Mouse (Mus musculus): ENCODE measurements around the gene Clmp. TPM values are rescaled to one million over a fixed set of nuclear protein-coding genes. Genes with fewer than 3 reads are reported as not detected.
"Not testable (repeated sequence)": the region's sequence is repeated elsewhere in the genome, so short reads cannot be mapped to it uniquely, and the experiment has no call there.

Gene Clmp
- polyA plus RNA-seq, 1 experiment from 2014 or later = 26.2 TPM

GRCm38 (mm10) chr9:40757105-40757626 lies 71.4 kb downstream of the Clmp start:
- Histone ChIP-seq H3K36me3 (ENCODE audit: control insufficient read depth, insufficient read depth, low read length) (no peaks in the 10 kb centered on the region), H3K4me1 (ENCODE audit: control insufficient read depth, insufficient read depth, low read length) (peaks cover 8% of the 10 kb centered on the region), H3K27me3 (ENCODE audit: control insufficient read depth, insufficient read depth, low read length) (no peaks in the 10 kb centered on the region), H3K4me3 (ENCODE audit: low read depth, low read length) (peak overlapping the region; percentile 24; the same call in 1 of the 2 replicates), H3K27ac (ENCODE audit: low read depth, low read length) (no peak overlapping the region; the same call in 1 of the 2 replicates), H3K9me3 (ENCODE audit: control insufficient read depth, low read length) (no peaks in the 10 kb centered on the region), H3K4me2 (peak overlapping the region; percentile 45), H3K9ac (ENCODE audit: low read length) (peak overlapping the region; percentile 49; the same call in 1 of the 2 replicates)
- WGBS = 24% methylated on average over 12 of the region's 12 CpGs
- DNase-seq (ENCODE audit: low spot score, missing footprints) (peak; percentile 95), ATAC-seq (ENCODE audit: low FRiP score) (peak; percentile 90)

GRCm38 (mm10) chr9:40757685-40758270 lies 72.0 kb downstream of the Clmp start:
- WGBS = 12% methylated on average over 22 of the region's 22 CpGs
- H3K4me1 ChIP-seq (ENCODE audit: control insufficient read depth, insufficient read depth, low read length) = peaks cover 8% of the 10 kb centered on the region
- peak overlapping the region; percentile 49; the same call in 1 of the 2 replicates for H3K9ac ChIP-seq (ENCODE audit: low read length)
- H3K27me3 ChIP-seq (ENCODE audit: control insufficient read depth, insufficient read depth, low read length) = no peaks in the 10 kb centered on the region
- DNase-seq (ENCODE audit: low spot score, missing footprints) (peak; percentile 93), ATAC-seq (ENCODE audit: low FRiP score) (peak; percentile 92)
- peak overlapping the region; percentile 45 for H3K4me2 ChIP-seq
- H3K4me3 ChIP-seq (ENCODE audit: low read depth, low read length) = peak overlapping the region; percentile 24; the same call in 1 of the 2 replicates
- no peaks in the 10 kb centered on the region for H3K36me3 ChIP-seq (ENCODE audit: control insufficient read depth, insufficient read depth, low read length)
- no peak overlapping the region for H3K27ac ChIP-seq (ENCODE audit: low read depth, low read length)
- no peaks in the 10 kb centered on the region for H3K9me3 ChIP-seq (ENCODE audit: control insufficient read depth, low read length)

GRCm38 (mm10) chr9:40762354-40762753 lies 76.6 kb downstream of the Clmp start:
- ATAC-seq (ENCODE audit: low FRiP score) = no peak
- no peaks in the 10 kb centered on the region for H3K36me3 ChIP-seq (ENCODE audit: control insufficient read depth, insufficient read depth, low read length)
- DNase-seq (ENCODE audit: low spot score, missing footprints) = no peak
- no peak overlapping the region for H3K4me2 ChIP-seq
- H3K9me3 ChIP-seq (ENCODE audit: control insufficient read depth, low read length) = no peaks in the 10 kb centered on the region
- H3K27ac ChIP-seq (ENCODE audit: low read depth, low read length) = no peak overlapping the region
- H3K9ac ChIP-seq (ENCODE audit: low read length) = no peak overlapping the region
- 92% methylated on average over 6 of the region's 6 CpGs for WGBS
- H3K27me3 ChIP-seq (ENCODE audit: control insufficient read depth, insufficient read depth, low read length) = no peaks in the 10 kb centered on the region
- no peak overlapping the region for H3K4me3 ChIP-seq (ENCODE audit: low read depth, low read length)
- H3K4me1 ChIP-seq (ENCODE audit: control insufficient read depth, insufficient read depth, low read length) = peaks cover 3% of the 10 kb centered on the region

GRCm38 (mm10) chr9:40764887-40765580 lies 79.3 kb downstream of the Clmp start:
- no peak overlapping the region for H3K4me3 ChIP-seq (ENCODE audit: low read depth, low read length)
- WGBS = 86% methylated on average over 9 of the region's 9 CpGs
- H3K27ac ChIP-seq (ENCODE audit: low read depth, low read length) = no peak overlapping the region
- H3K4me2 ChIP-seq = no peak overlapping the region
- H3K4me1 ChIP-seq (ENCODE audit: control insufficient read depth, insufficient read depth, low read length) = no peaks in the 10 kb centered on the region
- ATAC-seq (ENCODE audit: low FRiP score) (no peak), DNase-seq (ENCODE audit: low spot score, missing footprints) (no peak)
- H3K9ac ChIP-seq (ENCODE audit: low read length) = no peak overlapping the region
- no peaks in the 10 kb centered on the region for H3K27me3 ChIP-seq (ENCODE audit: control insufficient read depth, insufficient read depth, low read length)
- no peaks in the 10 kb centered on the region for H3K36me3 ChIP-seq (ENCODE audit: control insufficient read depth, insufficient read depth, low read length)
- no peaks in the 10 kb centered on the region for H3K9me3 ChIP-seq (ENCODE audit: control insufficient read depth, low read length)

GRCm38 (mm10) chr9:40765581-40765940 lies 79.8 kb downstream of the Clmp start:
- H3K9ac ChIP-seq (ENCODE audit: low read length) = no peak overlapping the region
- H3K4me2 ChIP-seq = no peak overlapping the region
- 66% methylated on average over 12 of the region's 12 CpGs for WGBS
- ATAC-seq (ENCODE audit: low FRiP score) (no peak), DNase-seq (ENCODE audit: low spot score, missing footprints) (no peak)
- no peak overlapping the region for H3K4me3 ChIP-seq (ENCODE audit: low read depth, low read length)
- no peaks in the 10 kb centered on the region for H3K4me1 ChIP-seq (ENCODE audit: control insufficient read depth, insufficient read depth, low read length)
- no peak overlapping the region for H3K27ac ChIP-seq (ENCODE audit: low read depth, low read length)
- no peaks in the 10 kb centered on the region for H3K9me3 ChIP-seq (ENCODE audit: control insufficient read depth, low read length)
- no peaks in the 10 kb centered on the region for H3K36me3 ChIP-seq (ENCODE audit: control insufficient read depth, insufficient read depth, low read length)
- H3K27me3 ChIP-seq (ENCODE audit: control insufficient read depth, insufficient read depth, low read length) = no peaks in the 10 kb centered on the region

- 69% methylated on average over 7 of the region's 7 CpGs for WGBS
- no peak for ATAC-seq (ENCODE audit: low FRiP score)
Measured at GRCm38 (mm10) chr9:40766058-40766605, 80.4 kb downstream of the Clmp start.

GRCm38 (mm10) chr9:40767946-40768345 lies 82.2 kb downstream of the Clmp start:
- Histone ChIP-seq H3K9ac (ENCODE audit: low read length) (no peak overlapping the region), H3K27ac (ENCODE audit: low read depth, low read length) (no peak overlapping the region), H3K4me2 (no peak overlapping the region), H3K36me3 (ENCODE audit: control insufficient read depth, insufficient read depth, low read length) (no peaks in the 10 kb centered on the region), H3K4me3 (ENCODE audit: low read depth, low read length) (no peak overlapping the region), H3K27me3 (ENCODE audit: control insufficient read depth, insufficient read depth, low read length) (no peaks in the 10 kb centered on the region), H3K4me1 (ENCODE audit: control insufficient read depth, insufficient read depth, low read length) (no peaks in the 10 kb centered on the region; the same call in 1 of the 2 replicates), H3K9me3 (ENCODE audit: control insufficient read depth, low read length) (no peaks in the 10 kb centered on the region)
- peak; percentile 62 for DNase-seq (ENCODE audit: low spot score, missing footprints)
- no peak for ATAC-seq (ENCODE audit: low FRiP score)
- 76% methylated on average over 4 of the region's 4 CpGs for WGBS

More at GRCm38 (mm10) chr9:40766058-40766605, 80.4 kb downstream of the Clmp start:
- Histone ChIP-seq H3K36me3 (ENCODE audit: control insufficient read depth, insufficient read depth, low read length) (no peaks in the 10 kb centered on the region), H3K9me3 (ENCODE audit: control insufficient read depth, low read length) (no peaks in the 10 kb centered on the region), H3K4me1 (ENCODE audit: control insufficient read depth, insufficient read depth, low read length) (no peaks in the 10 kb centered on the region), H3K27ac (ENCODE audit: low read depth, low read length) (no peak overlapping the region), H3K4me3 (ENCODE audit: low read depth, low read length) (no peak overlapping the region), H3K4me2 (no peak overlapping the region), H3K9ac (ENCODE audit: low read length) (no peak overlapping the region), H3K27me3 (ENCODE audit: control insufficient read depth, insufficient read depth, low read length) (no peaks in the 10 kb centered on the region)
- peak; percentile 17 for DNase-seq (ENCODE audit: low spot score, missing footprints)

- Histone ChIP-seq H3K4me1 (ENCODE audit: control insufficient read depth, insufficient read depth, low read length) (no peaks in the 10 kb centered on the region; the same call in 1 of the 2 replicates), H3K4me3 (ENCODE audit: low read depth, low read length) (no peak overlapping the region), H3K4me2 (no peak overlapping the region), H3K27ac (ENCODE audit: low read depth, low read length) (no peak overlapping the region), H3K27me3 (ENCODE audit: control insufficient read depth, insufficient read depth, low read length) (no peaks in the 10 kb centered on the region), H3K9ac (ENCODE audit: low read length) (no peak overlapping the region), H3K9me3 (ENCODE audit: control insufficient read depth, low read length) (no peaks in the 10 kb centered on the region), H3K36me3 (ENCODE audit: control insufficient read depth, insufficient read depth, low read length) (no peaks in the 10 kb centered on the region)
- 62% methylated on average over 13 of the region's 13 CpGs for WGBS
- DNase-seq (ENCODE audit: low spot score, missing footprints) (peak; percentile 72), ATAC-seq (ENCODE audit: low FRiP score) (no peak)
Measured at GRCm38 (mm10) chr9:40772246-40772645, 86.5 kb downstream of the Clmp start.

- not testable (repeated sequence) for H3K27ac ChIP-seq (ENCODE audit: low read depth, low read length); H3K9ac ChIP-seq (ENCODE audit: low read length); H3K4me3 ChIP-seq (ENCODE audit: low read depth, low read length); DNase-seq (ENCODE audit: low spot score, missing footprints); H3K9me3 ChIP-seq (ENCODE audit: control insufficient read depth, low read length); H3K4me1 ChIP-seq (ENCODE audit: control insufficient read depth, insufficient read depth, low read length); ATAC-seq (ENCODE audit: low FRiP score); H3K4me2 ChIP-seq; H3K27me3 ChIP-seq (ENCODE audit: control insufficient read depth, insufficient read depth, low read length); H3K36me3 ChIP-seq (ENCODE audit: control insufficient read depth, insufficient read depth, low read length)
- 84% methylated on average over 6 of the region's 6 CpGs for WGBS
Measured at GRCm38 (mm10) chr9:40773142-40773541, 87.4 kb downstream of the Clmp start.
